Mouse (Mus musculus) heart, embryonic 14.5 days (tissue): Measurements from ENCODE around the gene Spty2d1. TPM values are rescaled to one million over a fixed set of nuclear protein-coding genes. Genes with fewer than 3 reads are reported as not detected.

Experiments
- ATAC-seq: fragments of 200-750 bp; cut with Nextera tagmentation; 2 replicates; pipeline ENCODE4 v1.8.0; 2017; ENCODE audit warnings: low read depth, moderate TSS enrichment; ENCODE audit not compliant: insufficient number of reproducible peaks, insufficient read depth, low FRiP score
- H3K27ac ChIP-seq, 2 experiments: fragments of 200-500 bp in 1 of 2; fragments of 300-500 bp in 1 of 2; sonication (generic) in 1 of 2; replicated peaks in 1 of 2; 2 replicates each; pipeline ENCODE4 v1.5.1; 2012 to 2014; ENCODE audit warnings: low read depth in 2 of 2, low read length in 2 of 2, control low read depth in 1 of 2, mild to moderate bottlenecking in 1 of 2, mixed read lengths in 1 of 2; ENCODE audit not compliant: control insufficient read depth in 1 of 2, insufficient read depth in 1 of 2
- H3K27me3 ChIP-seq: fragments of 300-500 bp; sonication (generic); 2 replicates; pipeline ENCODE4 v1.6.1; 2014; ENCODE audit warnings: mild to moderate bottlenecking, low read length, control low read depth; ENCODE audit not compliant: control insufficient read depth, insufficient read depth
- H3K36me3 ChIP-seq: fragments of 300-500 bp; sonication (generic); 2 replicates; pipeline ENCODE4 v1.6.1; 2014; ENCODE audit warnings: mild to moderate bottlenecking, control low read depth, low read length, mixed read lengths; ENCODE audit not compliant: control insufficient read depth, insufficient read depth
- H3K4me1 ChIP-seq, 2 experiments: fragments of 200-500 bp in 1 of 2; fragments of 300-500 bp in 1 of 2; sonication (generic) in 1 of 2; 2 replicates each; pipeline ENCODE4 v1.6.1; 2012 to 2014; ENCODE audit warnings: low read length in 2 of 2, control low read depth in 1 of 2, mixed read lengths in 1 of 2; ENCODE audit not compliant: control insufficient read depth in 2 of 2, insufficient read depth in 2 of 2
- H3K4me2 ChIP-seq: fragments of 300-500 bp; sonication (generic); 2 replicates; pipeline ENCODE4 v1.6.1; 2014; ENCODE audit warnings: mild to moderate bottlenecking, low read length
- H3K4me3 ChIP-seq, 2 experiments: fragments of 200-500 bp in 1 of 2; fragments of 300-500 bp in 1 of 2; sonication (generic) in 1 of 2; 2 replicates each; pipeline ENCODE4 v1.5.1; 2012 to 2014; ENCODE audit warnings: low read length in 2 of 2, mild to moderate bottlenecking in 2 of 2, control low read depth in 1 of 2, low read depth in 1 of 2, moderate library complexity in 1 of 2; ENCODE audit not compliant: control insufficient read depth in 1 of 2, insufficient read depth in 1 of 2
- H3K9ac ChIP-seq: fragments of 300-500 bp; sonication (generic); 2 replicates; pipeline ENCODE4 v1.6.1; 2014; ENCODE audit warnings: mild to moderate bottlenecking, low read length
- H3K9me3 ChIP-seq: fragments of 300-500 bp; sonication (generic); 2 replicates; pipeline ENCODE4 v1.6.1; 2016; ENCODE audit warnings: low read length, control low read depth; ENCODE audit not compliant: control insufficient read depth
- WGBS: fragments of 180-500 bp; shearing (Covaris S2); extraction: QIAGEN DNeasy Blood & Tissue Kit; methylation state at CpG from one replicate; pipeline ENCODE4 v1.1.7; 2014; 5-methylcytosine and 5-hydroxymethylcytosine counted together
- polyA plus RNA-seq: library from polyadenylated mRNA; unstranded; fragments of >200 nt; fragmentation: Nextera tagmentation; extraction: Ambion mirVana; gene quantifications from 2 replicates; pipeline ENCODE4 v1.2.1, GENCODE M21; 2014

Spty2d1 gene
- 13.0 and 14.0 TPM in 2 replicates for polyA plus RNA-seq

GRCm38 (mm10) chr7:47008168-47008993 is at the start of gene Spty2d1:
TSS of gene Spty2d1 (minus strand) at chr7:47008411.
- Histone ChIP-seq H3K4me2 (peak within 1 kb of the TSS; percentile 83), H3K9ac (peak within 1 kb of the TSS; percentile 86), H3K9me3 (no peaks in the 10 kb centered on the region), H3K27ac (peak within 1 kb of the TSS; percentile 93 to 94), H3K36me3 (no peaks in the 10 kb centered on the region), H3K4me3 (peak within 1 kb of the TSS; percentile 84 to 87), H3K27me3 (no peaks in the 10 kb centered on the region), H3K4me1 (peaks cover 5 to 28% of the 10 kb centered on the region in 2 experiments; a peak in 3 of 4 replicates)
- 1% methylated on average over 57 of the region's 57 CpGs for WGBS
- peak; percentile 91 for ATAC-seq

GRCm38 (mm10) chr7:47056273-47056672 is 48.1 kb upstream of the Spty2d1 start:
- Histone ChIP-seq H3K27me3 (no peaks in the 10 kb centered on the region), H3K4me3 (no peak overlapping the region), H3K36me3 (peaks cover 14% of the 10 kb centered on the region; the same call in 1 of the 2 replicates), H3K9ac (no peak overlapping the region), H3K4me1 (peaks cover 21 to 26% of the 10 kb centered on the region in 2 experiments), H3K9me3 (no peaks in the 10 kb centered on the region), H3K27ac (no peak overlapping the region), H3K4me2 (no peak overlapping the region)
- no peak for ATAC-seq
- 79% methylated on average over 4 of the region's 4 CpGs for WGBS

GRCm38 (mm10) chr7:47055744-47056143 is 47.5 kb upstream of the Spty2d1 start:
- no peak overlapping the region for H3K4me3 ChIP-seq
- no peak for ATAC-seq
- H3K27me3 ChIP-seq, result no peaks in the 10 kb centered on the region
- no peak overlapping the region for H3K27ac ChIP-seq
- H3K9me3 ChIP-seq, result no peaks in the 10 kb centered on the region
- WGBS, result 66% methylated on average over 9 of the region's 9 CpGs
- peaks cover 14% of the 10 kb centered on the region; the same call in 1 of the 2 replicates for H3K36me3 ChIP-seq
- H3K4me2 ChIP-seq, result no peak overlapping the region
- peaks cover 25 to 29% of the 10 kb centered on the region in 2 experiments for H3K4me1 ChIP-seq
- H3K9ac ChIP-seq, result no peak overlapping the region

- no peak for ATAC-seq
- WGBS, result 70% methylated on average over 2 of the region's 2 CpGs
- no peak overlapping the region for H3K9ac ChIP-seq
These were observed 46.5 kb upstream of the Spty2d1 start for GRCm38 (mm10) chr7:47054666-47055065.

GRCm38 (mm10) chr7:47053287-47053686 is 45.1 kb upstream of the Spty2d1 start:
- no peaks in the 10 kb centered on the region for H3K27me3 ChIP-seq
- H3K9ac ChIP-seq, result no peak overlapping the region
- H3K27ac ChIP-seq, result no peak overlapping the region
- no peak overlapping the region for H3K4me2 ChIP-seq
- peaks cover 14% of the 10 kb centered on the region; the same call in 1 of the 2 replicates for H3K36me3 ChIP-seq
- H3K4me1 ChIP-seq, result peaks cover 19 to 20% of the 10 kb centered on the region in 2 experiments
- 89% methylated on average over 15 of the region's 15 CpGs for WGBS
- no peak for ATAC-seq
- no peak overlapping the region for H3K4me3 ChIP-seq
- H3K9me3 ChIP-seq, result no peaks in the 10 kb centered on the region

More at GRCm38 (mm10) chr7:47054666-47055065, 46.5 kb upstream of the Spty2d1 start:
- Histone ChIP-seq H3K4me3 (no peak overlapping the region), H3K4me1 (peaks cover 24 to 25% of the 10 kb centered on the region in 2 experiments), H3K27ac (no peak overlapping the region), H3K27me3 (no peaks in the 10 kb centered on the region), H3K9me3 (no peaks in the 10 kb centered on the region), H3K36me3 (peaks cover 14% of the 10 kb centered on the region; the same call in 1 of the 2 replicates), H3K4me2 (no peak overlapping the region)

- H3K9ac ChIP-seq, result peak overlapping the region; percentile 39
- H3K4me1 ChIP-seq, result peaks cover 19 to 20% of the 10 kb centered on the region in 2 experiments
- 6% methylated on average over 3 of the region's 3 CpGs for WGBS
- H3K4me3 ChIP-seq, result peak overlapping the region in 1 of 2 experiments; percentile 26; a peak in 2 of 4 replicates
- no peaks in the 10 kb centered on the region for H3K9me3 ChIP-seq
- peak overlapping the region; percentile 91 for H3K4me2 ChIP-seq
- ATAC-seq, result peak; percentile 44; the same call in 1 of the 2 replicates
- peak overlapping the region; percentile 90 to 94 for H3K27ac ChIP-seq
- H3K27me3 ChIP-seq, result no peaks in the 10 kb centered on the region
- peaks cover 14% of the 10 kb centered on the region; the same call in 1 of the 2 replicates for H3K36me3 ChIP-seq
These were observed 44.1 kb upstream of the Spty2d1 start for GRCm38 (mm10) chr7:47052276-47052675.

GRCm38 (mm10) chr7:47051404-47052151 is 43.4 kb upstream of the Spty2d1 start:
- Histone ChIP-seq H3K4me1 (peaks cover 19 to 20% of the 10 kb centered on the region in 2 experiments), H3K4me2 (peak overlapping the region; percentile 91), H3K9me3 (no peaks in the 10 kb centered on the region), H3K36me3 (peaks cover 14% of the 10 kb centered on the region; the same call in 1 of the 2 replicates), H3K9ac (peak overlapping the region; percentile 91), H3K27me3 (no peaks in the 10 kb centered on the region), H3K27ac (peak overlapping the region; percentile 90 to 94), H3K4me3 (peak overlapping the region; percentile 76 to 90)
- ATAC-seq, result peak; percentile 44
- 19% methylated on average over 1 of the region's 2 CpGs for WGBS
